Mouse (Mus musculus): ENCODE measurements around the gene Agfg1.

DNA sequence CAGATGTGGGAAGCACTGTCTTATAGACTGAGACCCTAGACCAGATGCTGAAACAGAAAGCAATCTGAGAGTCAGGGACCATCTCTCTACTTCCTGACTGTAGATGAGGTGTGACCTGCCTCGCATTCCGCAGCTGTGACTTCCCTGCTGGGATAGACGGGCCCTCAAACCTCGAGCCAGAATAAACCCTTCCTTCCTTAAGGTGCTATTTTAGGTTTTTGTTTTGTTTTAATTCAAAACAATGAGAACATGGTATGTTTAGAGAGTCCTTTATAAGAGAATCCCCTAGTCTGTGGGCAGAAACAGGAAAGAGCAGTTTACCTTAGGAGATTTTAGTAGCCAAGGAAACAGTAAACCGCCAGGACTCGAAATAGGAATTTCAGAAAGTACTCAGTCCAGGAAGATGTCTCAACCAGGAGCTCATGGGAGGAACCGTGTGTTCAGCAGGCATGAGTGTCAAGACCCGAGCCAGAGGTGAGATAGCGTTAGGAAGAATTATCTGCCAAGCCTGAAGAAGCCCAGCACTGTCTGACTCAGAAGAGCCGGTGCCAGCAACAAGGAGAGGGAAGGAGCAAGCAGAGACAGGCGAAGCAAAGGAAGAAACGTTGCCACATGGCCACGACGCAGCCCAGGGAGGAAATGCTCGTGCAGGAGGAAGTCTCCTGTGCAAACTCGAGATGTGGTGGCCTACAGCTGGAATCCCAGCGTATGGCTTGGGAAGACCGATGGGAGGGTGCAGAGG lies 43.4 kb upstream of the Agfg1 start:
- TF ChIP-seq POLR2A (IDR thresholded peaks at IDR 0.05; ENCODE audit: insufficient read length, low read depth), result no peak
- no peak for TF ChIP-seq USF1 (IDR thresholded peaks at IDR 0.05; ENCODE audit: low read depth)
- TF ChIP-seq POLR2AphosphoS2 (IDR thresholded peaks at IDR 0.05; ENCODE audit: insufficient read length, low read depth), result no peak
- TF ChIP-seq TCF12 (IDR thresholded peaks at IDR 0.05; ENCODE audit: insufficient read depth, poor library complexity, severe bottlenecking), result no peak

Measured in myocyte (in vitro differentiated cells).